Mouse (Mus musculus) hindbrain, embryonic 13.5 days (tissue): Measurements from ENCODE around the gene Fscn3. TPM values are rescaled to one million over a fixed set of nuclear protein-coding genes. Genes with fewer than 3 reads are reported as not detected.

Source experiments
- ATAC-seq: fragments of 200-750 bp; cut with Nextera tagmentation; 2 replicates; pipeline ENCODE4 v1.8.0; 2017; ENCODE audit warnings: moderate TSS enrichment; ENCODE audit not compliant: low FRiP score
- H3K27ac ChIP-seq: fragments of 300-500 bp; sonication (generic); 2 replicates; pipeline ENCODE4 v1.5.1; 2015; ENCODE audit warnings: inconsistent platforms, mild to moderate bottlenecking, moderate library complexity
- H3K27me3 ChIP-seq: fragments of 300-500 bp; sonication (generic); 2 replicates; pipeline ENCODE4 v1.6.1; 2015; ENCODE audit warnings: mild to moderate bottlenecking, inconsistent platforms
- H3K36me3 ChIP-seq: fragments of 300-500 bp; sonication (generic); 2 replicates; pipeline ENCODE4 v1.6.1; 2015; ENCODE audit warnings: mild to moderate bottlenecking, inconsistent platforms
- H3K4me1 ChIP-seq: fragments of 300-500 bp; sonication (generic); replicated peaks from 2 replicates; pipeline ENCODE4 v1.6.1; 2015; ENCODE audit warnings: inconsistent platforms
- H3K4me2 ChIP-seq: fragments of 300-500 bp; sonication (generic); 2 replicates; pipeline ENCODE4 v1.6.1; 2015; ENCODE audit warnings: inconsistent platforms, mild to moderate bottlenecking, moderate library complexity
- H3K4me3 ChIP-seq: fragments of 300-500 bp; sonication (generic); 2 replicates; pipeline ENCODE4 v1.5.1; 2015; ENCODE audit warnings: mild to moderate bottlenecking, inconsistent platforms
- H3K9ac ChIP-seq: fragments of 300-500 bp; sonication (generic); 2 replicates; pipeline ENCODE4 v1.6.1; 2015; ENCODE audit warnings: mild to moderate bottlenecking, inconsistent platforms
- H3K9me3 ChIP-seq: fragments of 300-500 bp; sonication (generic); 2 replicates; pipeline ENCODE4 v1.6.1; 2016; ENCODE audit warnings: inconsistent platforms
- WGBS: fragments of 180-500 bp; shearing (Covaris S2); methylation state at CpG from one replicate; pipeline ENCODE4 v1.1.7; 2015; 5-methylcytosine and 5-hydroxymethylcytosine counted together
- polyA plus RNA-seq: library from polyadenylated mRNA; unstranded; fragments of >200 nt; fragmentation: Nextera tagmentation; extraction: Ambion mirVana; gene quantifications from 2 replicates; pipeline ENCODE4 v1.2.1, GENCODE M21; 2015

Gene Fscn3
- polyA plus RNA-seq, 1 experiment from 2014 or later: not detected

DNA sequence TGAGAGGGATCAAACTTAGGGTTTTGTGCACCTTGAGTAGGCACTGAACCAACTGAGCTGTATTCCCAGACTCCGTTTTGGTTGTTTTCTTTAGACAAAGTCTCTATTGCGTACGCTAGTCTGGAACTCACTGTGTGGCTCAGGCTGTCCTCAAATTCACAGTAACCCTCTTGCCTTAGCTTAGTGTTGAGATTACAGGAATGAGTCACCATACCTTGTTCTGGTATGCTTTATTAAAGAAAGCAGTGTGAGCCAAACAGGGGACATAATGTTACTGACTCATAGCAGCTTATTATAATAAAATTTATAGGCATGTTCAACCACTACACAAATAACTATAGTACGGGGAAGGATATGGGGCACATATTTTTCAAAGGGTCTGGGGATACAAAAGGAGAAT lies 46.6 kb downstream of the Fscn3 start:
- H3K4me1 ChIP-seq: peaks cover 3% of the 10 kb centered on the region
- no peaks in the 10 kb centered on the region for H3K9me3 ChIP-seq
- no peak overlapping the region for H3K4me2 ChIP-seq
- no peak overlapping the region for H3K4me3 ChIP-seq
- no peaks in the 10 kb centered on the region for H3K36me3 ChIP-seq
- no peak overlapping the region for H3K27ac ChIP-seq
- H3K27me3 ChIP-seq: no peaks in the 10 kb centered on the region
- H3K9ac ChIP-seq: no peak overlapping the region
- 88% methylated on average over 4 of the region's 4 CpGs for WGBS
- ATAC-seq: no peak

DNA sequence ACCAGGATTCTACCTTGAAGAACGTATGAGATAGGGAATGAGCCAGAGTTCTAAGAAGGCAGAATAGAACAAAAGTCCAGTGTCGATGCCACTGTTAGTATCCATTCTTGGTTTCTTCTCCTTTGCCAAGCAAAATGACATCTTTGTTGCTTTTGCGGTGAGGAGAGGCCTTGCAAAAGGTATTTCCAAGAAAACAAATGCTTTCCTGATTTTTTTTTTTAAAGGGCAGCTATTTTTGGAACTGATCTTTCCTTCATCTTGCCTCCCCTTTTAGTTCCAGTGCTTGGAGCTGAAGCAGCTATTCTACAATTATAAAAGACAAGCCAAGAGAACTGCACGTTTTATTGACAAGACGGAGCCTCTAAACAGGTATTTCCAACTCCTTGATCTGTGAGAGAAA lies 47.2 kb downstream of the Fscn3 start, which contains the start of gene Snd1:
Gene Snd1, plus strand, starts transcription at position 301 of the 400 bp plus-strand sequence.
- H3K9ac ChIP-seq: no peak within 1 kb of the TSS
- H3K27me3 ChIP-seq: no peaks in the 10 kb centered on the region
- ATAC-seq: no peak
- H3K36me3 ChIP-seq: no peaks in the 10 kb centered on the region
- no peak within 1 kb of the TSS for H3K27ac ChIP-seq
- H3K9me3 ChIP-seq: no peaks in the 10 kb centered on the region
- no peak within 1 kb of the TSS for H3K4me2 ChIP-seq
- peaks cover 7% of the 10 kb centered on the region for H3K4me1 ChIP-seq
- WGBS: 88% methylated on average over 5 of the region's 5 CpGs
- no peak within 1 kb of the TSS for H3K4me3 ChIP-seq

DNA sequence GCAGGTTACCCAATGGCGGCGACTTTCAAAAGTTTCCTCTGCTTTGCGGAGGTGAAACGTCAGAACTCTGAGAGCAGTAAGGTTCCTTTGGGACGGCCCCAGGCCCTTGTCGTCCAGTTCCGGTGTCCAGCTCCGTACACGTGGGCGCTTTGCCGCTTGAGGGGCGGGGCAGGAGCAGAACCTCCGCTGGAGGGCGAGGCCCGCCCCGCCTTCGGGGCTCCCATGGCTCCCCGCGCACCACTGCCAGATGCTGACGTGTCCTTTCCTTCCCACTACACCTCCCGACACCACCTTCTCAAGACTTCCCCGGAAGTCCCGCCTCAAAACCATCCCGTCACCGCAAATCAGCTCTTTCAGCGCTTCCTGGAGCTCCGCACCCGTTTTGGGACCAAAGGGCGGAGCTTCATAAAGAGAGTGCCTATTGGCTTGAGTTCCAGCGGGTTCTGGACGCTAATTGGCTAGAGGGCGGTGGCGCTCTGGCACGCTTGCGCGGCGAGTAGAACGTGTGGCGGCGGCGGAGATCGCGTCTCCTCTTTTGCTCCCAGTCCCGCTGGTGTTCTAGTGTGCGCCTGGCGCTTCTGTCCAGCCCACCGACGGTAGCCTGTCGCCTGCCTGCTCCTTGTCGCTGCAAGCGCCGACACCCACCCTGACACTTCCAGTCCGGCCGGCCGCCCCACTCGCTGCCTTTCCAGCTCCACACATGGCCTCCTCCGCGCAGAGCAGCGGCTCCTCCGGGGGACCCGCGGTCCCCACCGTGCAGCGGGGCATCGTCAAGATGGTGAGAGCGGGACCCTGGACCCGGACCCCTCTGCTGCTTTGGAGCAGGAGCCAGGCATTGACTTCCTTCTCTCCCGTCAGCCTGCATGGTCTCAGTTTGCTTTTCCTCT lies 52.5 kb downstream of the Fscn3 start:
- Histone ChIP-seq H3K4me3 (peak overlapping the region; percentile 87), H3K9ac (peak overlapping the region; percentile 87), H3K36me3 (no peaks in the 10 kb centered on the region), H3K9me3 (no peaks in the 10 kb centered on the region), H3K4me2 (peak overlapping the region; percentile 90), H3K27ac (peak overlapping the region; percentile 85), H3K27me3 (no peaks in the 10 kb centered on the region), H3K4me1 (peaks cover 40% of the 10 kb centered on the region)
- peak; percentile 99 for ATAC-seq
- WGBS: under 1% methylated on average over 68 of the region's 68 CpGs

DNA sequence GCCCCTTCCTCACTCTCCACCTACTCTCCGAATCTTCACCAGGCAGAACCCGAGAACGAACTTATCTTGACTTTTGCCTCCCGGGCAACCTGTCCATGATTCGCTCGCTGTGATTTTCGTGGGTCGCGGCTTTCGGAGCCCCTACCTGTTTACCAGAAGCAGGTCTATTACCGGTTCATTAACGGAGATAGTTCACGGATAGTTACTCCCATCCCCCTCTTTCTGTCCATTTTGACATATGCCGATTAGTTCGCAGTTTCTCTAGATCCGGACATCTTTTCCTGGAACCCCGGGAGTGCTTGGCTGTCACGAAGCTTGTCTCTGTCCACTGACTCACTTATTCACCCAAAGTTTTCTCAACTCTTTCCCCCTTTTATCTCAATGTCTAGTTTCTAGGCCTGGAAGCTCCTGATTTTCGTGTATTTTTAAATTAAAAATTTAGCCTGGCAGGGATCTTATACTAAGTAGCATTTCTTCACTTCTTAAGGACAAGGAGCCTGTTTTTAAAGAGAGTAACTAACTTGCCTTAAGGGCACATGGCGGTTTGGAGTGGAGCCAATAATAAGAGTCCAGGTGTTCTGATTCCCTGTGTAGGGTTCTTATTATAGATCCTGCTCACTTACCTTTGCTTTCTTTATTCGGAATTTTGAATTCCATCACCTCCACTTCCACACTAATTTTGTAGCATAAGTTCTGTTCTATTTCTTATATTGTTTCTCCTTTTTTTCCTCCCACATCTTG lies 53.3 kb downstream of the Fscn3 start:
- H3K27me3 ChIP-seq: no peaks in the 10 kb centered on the region
- peak overlapping the region; percentile 87 for H3K9ac ChIP-seq
- H3K4me2 ChIP-seq: peak overlapping the region; percentile 90
- H3K4me1 ChIP-seq: peaks cover 40% of the 10 kb centered on the region
- H3K9me3 ChIP-seq: no peaks in the 10 kb centered on the region
- WGBS: 9% methylated on average over 21 of the region's 21 CpGs
- H3K27ac ChIP-seq: peak overlapping the region; percentile 85
- peak overlapping the region; percentile 87 for H3K4me3 ChIP-seq
- no peaks in the 10 kb centered on the region for H3K36me3 ChIP-seq
- no peak for ATAC-seq

DNA sequence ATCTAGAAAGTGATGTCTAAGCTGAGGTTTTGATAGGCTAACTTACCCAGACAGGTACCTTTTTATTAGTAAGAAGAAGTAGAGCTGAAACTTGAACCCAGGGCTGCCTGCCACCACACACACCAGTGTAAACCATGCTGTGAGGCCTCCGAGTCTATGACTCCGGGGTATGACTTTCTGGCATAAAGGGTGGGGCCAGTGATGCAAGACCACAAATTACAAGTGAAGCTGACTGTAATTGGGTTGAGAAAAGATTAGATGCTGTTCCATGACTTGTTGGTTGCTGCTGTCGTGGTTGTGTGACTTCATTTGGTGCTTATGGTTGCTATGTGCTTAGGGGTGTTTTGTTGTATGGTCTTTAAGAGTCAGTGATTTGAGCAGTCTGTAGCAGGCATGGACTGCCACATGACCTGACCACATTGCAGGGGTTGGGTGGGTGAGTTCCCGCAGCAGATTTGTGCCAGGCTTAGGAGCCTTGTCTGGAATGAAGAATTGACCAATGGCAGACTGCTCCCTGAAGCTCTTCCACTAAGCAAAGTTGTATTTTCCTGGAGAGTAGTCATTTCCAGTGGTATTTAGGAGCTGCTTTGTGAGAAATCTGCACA lies 55.2 kb downstream of the Fscn3 start:
- WGBS: 74% methylated on average over 4 of the region's 4 CpGs
- H3K36me3 ChIP-seq: no peaks in the 10 kb centered on the region
- 0 out of 2 replicates have a peak overlapping the region, but pooled peaks have one; percentile 13 for H3K9ac ChIP-seq
- no peak overlapping the region for H3K4me2 ChIP-seq
- no peak overlapping the region for H3K27ac ChIP-seq
- H3K4me3 ChIP-seq: no peak overlapping the region
- peaks cover 44% of the 10 kb centered on the region for H3K4me1 ChIP-seq
- ATAC-seq: no peak
- no peaks in the 10 kb centered on the region for H3K9me3 ChIP-seq
- no peaks in the 10 kb centered on the region for H3K27me3 ChIP-seq

DNA sequence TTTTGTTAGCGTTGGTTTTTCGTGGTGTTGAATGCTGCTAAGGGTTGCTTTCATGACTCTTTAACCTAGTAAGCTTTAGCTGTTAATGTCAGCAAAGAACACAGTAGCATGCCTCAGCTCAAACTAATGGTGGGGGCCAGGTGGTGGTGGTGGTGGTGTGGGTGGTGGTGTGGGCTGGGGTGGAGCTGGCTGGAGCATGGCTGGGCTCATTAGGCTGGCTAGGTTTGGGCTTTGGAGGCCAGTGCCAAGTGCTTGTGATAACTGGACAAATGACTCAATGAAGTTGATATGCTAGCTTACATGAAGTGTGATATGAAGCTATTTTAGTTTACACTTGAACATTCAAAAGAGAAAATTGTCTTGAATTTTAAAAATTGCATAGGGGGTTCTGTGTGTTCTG lies 58.4 kb downstream of the Fscn3 start:
- Histone ChIP-seq H3K9me3 (no peaks in the 10 kb centered on the region), H3K36me3 (peaks cover 6% of the 10 kb centered on the region; the same call in 1 of the 2 replicates), H3K4me1 (peaks cover 33% of the 10 kb centered on the region), H3K27ac (no peak overlapping the region), H3K4me2 (no peak overlapping the region), H3K9ac (no peak overlapping the region), H3K4me3 (no peak overlapping the region), H3K27me3 (no peaks in the 10 kb centered on the region)
- ATAC-seq: no peak
- 83% methylated on average over 2 of the region's 2 CpGs for WGBS

DNA sequence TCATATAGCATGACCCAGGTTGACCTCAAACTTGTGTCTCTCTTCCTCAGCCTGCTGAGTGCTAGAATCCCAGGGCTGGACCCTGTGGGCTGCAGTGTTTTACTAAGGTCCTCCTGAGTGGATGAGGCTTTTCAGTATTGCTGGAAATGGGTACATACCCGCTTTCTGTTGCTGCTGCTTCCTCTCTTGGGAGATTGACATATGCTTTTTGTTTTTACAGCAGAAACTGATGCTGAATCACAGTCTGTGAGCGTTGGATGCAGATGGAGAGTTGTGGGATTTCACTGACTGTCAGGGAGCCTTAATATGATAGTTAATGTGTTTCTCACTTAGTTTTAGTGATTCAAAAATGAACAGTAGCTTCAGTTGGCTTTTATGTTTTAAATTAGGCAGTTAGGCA lies 58.9 kb downstream of the Fscn3 start:
- no peak overlapping the region for H3K9ac ChIP-seq
- no peaks in the 10 kb centered on the region for H3K27me3 ChIP-seq
- H3K36me3 ChIP-seq: peaks cover 6% of the 10 kb centered on the region; the same call in 1 of the 2 replicates
- H3K27ac ChIP-seq: no peak overlapping the region
- H3K4me1 ChIP-seq: peaks cover 29% of the 10 kb centered on the region
- H3K4me3 ChIP-seq: no peak overlapping the region
- no peak overlapping the region for H3K4me2 ChIP-seq
- 81% methylated on average over 2 of the region's 2 CpGs for WGBS
- H3K9me3 ChIP-seq: no peaks in the 10 kb centered on the region
- ATAC-seq: no peak

DNA sequence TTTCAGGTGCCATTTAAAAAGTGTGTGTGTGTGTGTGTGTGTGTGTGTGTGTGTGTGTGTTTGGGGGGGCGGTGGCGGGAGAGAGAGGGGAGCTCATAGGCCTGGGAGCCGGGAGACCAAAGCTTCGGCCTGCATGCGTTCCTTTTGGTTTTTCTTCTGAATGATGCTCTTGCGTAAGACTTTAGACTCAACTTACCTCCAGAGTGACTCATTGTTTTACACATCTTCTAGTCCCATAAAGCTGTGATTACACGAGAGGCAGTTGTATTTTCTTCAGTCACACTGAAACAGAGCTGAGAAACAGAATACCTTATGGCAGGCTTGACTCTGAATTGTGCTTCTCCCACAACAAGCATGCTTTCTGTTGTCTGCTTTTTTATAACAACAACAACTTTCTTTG lies 59.3 kb downstream of the Fscn3 start:
- ATAC-seq: no peak
- Histone ChIP-seq H3K27ac (no peak overlapping the region), H3K4me3 (no peak overlapping the region), H3K4me2 (no peak overlapping the region), H3K27me3 (no peaks in the 10 kb centered on the region), H3K9ac (no peak overlapping the region), H3K4me1 (peaks cover 24% of the 10 kb centered on the region), H3K9me3 (no peaks in the 10 kb centered on the region), H3K36me3 (peaks cover 6% of the 10 kb centered on the region; the same call in 1 of the 2 replicates)
- WGBS: 92% methylated on average over 7 of the region's 7 CpGs

Other genes starting within 250 kb of the Fscn3 start
- gene Zfp800, start 29.8 kb upstream of the Fscn3 start, polyA plus RNA-seq: 21.5 and 23.0 TPM in 2 replicates
- gene Arf5, start 4.2 kb upstream of the Fscn3 start, polyA plus RNA-seq: 401 and 406 TPM in 2 replicates
- gene Gcc1, start 601 bp downstream of the Fscn3 start, polyA plus RNA-seq: 12.0 and 13.8 TPM in 2 replicates
- gene Pax4, start 21.6 kb downstream of the Fscn3 start, polyA plus RNA-seq: not detected in 2 replicates
- 81.2 and 85.6 TPM in 2 replicates for gene Snd1, start 47.4 kb downstream of the Fscn3 start, polyA plus RNA-seq